In genomic region chr6:108844771-108845170, GRCm38 (mm10) we compare ENCODE assay signal across 13 mouse cellular contexts.
"Had no signal": no experiment of that assay in that cellular context is flagged by ENCODE, and none has a peak within 500 bp of the region (broad histone marks: within the 10 kb centered on the region; RNA-seq: fewer than 3 reads in every experiment).

No protein-coding gene starts in this region.

- H3K9me3 ChIP-seq: midbrain, embryonic 10.5 days; midbrain, embryonic 12.5 days; neural tube, embryonic 13.5 days had no signal

- DNase-seq: lung, adult 18-20 months; lung, embryonic 14.5 days; lung, postnatal 10 days; lung, postnatal 4 days; midbrain, embryonic 14.5 days; right cerebral cortex, postnatal 14 days; thymus, adult 18-20 months; thymus, postnatal 14 days; thymus, postnatal 36 days had no signal

- H3K27ac ChIP-seq: midbrain, embryonic 10.5 days; midbrain, embryonic 12.5 days; neural tube, embryonic 13.5 days had no signal

- H3K27me3 ChIP-seq: midbrain, embryonic 12.5 days; neural tube, embryonic 13.5 days had no signal

- H3K4me2 ChIP-seq: lung, embryonic 14.5 days; midbrain, embryonic 12.5 days; neural tube, embryonic 13.5 days had no signal

- H3K4me3 ChIP-seq: midbrain, embryonic 10.5 days; midbrain, embryonic 12.5 days; neural tube, embryonic 13.5 days had no signal

- H3K4me1 ChIP-seq: midbrain, embryonic 10.5 days; midbrain, embryonic 12.5 days; neural tube, embryonic 13.5 days had no signal

- ATAC-seq: midbrain, embryonic 16.5 days had no signal

- H3K9ac ChIP-seq: lung, embryonic 14.5 days; midbrain, embryonic 12.5 days; neural tube, embryonic 13.5 days had no signal
